Comparison of ENCODE assay signal across 33 mouse cellular contexts in genomic region chr2:50448117-50448516, GRCm38 (mm10).
"Had no signal": no experiment of that assay in that cellular context is flagged by ENCODE, and none has a peak within 500 bp of the region (broad histone marks: within the 10 kb centered on the region; RNA-seq: fewer than 3 reads in every experiment).

No protein-coding gene starts in this region.

- H3K36me3 ChIP-seq: limb, embryonic 10.5 days; limb, embryonic 12.5 days; limb, embryonic 13.5 days; limb, embryonic 15.5 days; liver, embryonic 12.5 days; liver, embryonic 13.5 days; liver, embryonic 15.5 days; lung, embryonic 15.5 days; midbrain, embryonic 10.5 days; midbrain, embryonic 12.5 days; midbrain, embryonic 13.5 days; midbrain, embryonic 15.5 days; neural tube, embryonic 12.5 days; neural tube, embryonic 13.5 days had no signal

- H3K9me3 ChIP-seq: limb, embryonic 10.5 days; limb, embryonic 12.5 days; limb, embryonic 15.5 days; liver, embryonic 12.5 days; liver, embryonic 13.5 days; liver, embryonic 15.5 days; lung, embryonic 15.5 days; midbrain, embryonic 10.5 days; midbrain, embryonic 12.5 days; midbrain, embryonic 13.5 days; midbrain, embryonic 15.5 days; neural tube, embryonic 12.5 days; neural tube, embryonic 13.5 days had no signal

- H3K27me3 ChIP-seq: limb, embryonic 12.5 days; limb, embryonic 13.5 days; limb, embryonic 15.5 days; liver, embryonic 12.5 days; liver, embryonic 13.5 days; liver, embryonic 15.5 days; lung, embryonic 15.5 days; megakaryocyte, embryonic 14.5 days; midbrain, embryonic 12.5 days; midbrain, embryonic 13.5 days; midbrain, embryonic 15.5 days; neural tube, embryonic 13.5 days had no signal

- H3K4me1 ChIP-seq: limb, embryonic 12.5 days; limb, embryonic 13.5 days; limb, embryonic 15.5 days; liver, embryonic 12.5 days; liver, embryonic 13.5 days; liver, embryonic 15.5 days; lung, embryonic 15.5 days; megakaryocyte, embryonic 14.5 days; midbrain, embryonic 10.5 days; midbrain, embryonic 12.5 days; midbrain, embryonic 15.5 days; neural tube, embryonic 12.5 days; neural tube, embryonic 13.5 days had no signal

- H3K4me3 ChIP-seq: limb, embryonic 10.5 days; limb, embryonic 12.5 days; limb, embryonic 13.5 days; limb, embryonic 15.5 days; liver, embryonic 12.5 days; liver, embryonic 13.5 days; liver, embryonic 15.5 days; lung, embryonic 15.5 days; megakaryocyte, embryonic 14.5 days; midbrain, embryonic 10.5 days; midbrain, embryonic 12.5 days; midbrain, embryonic 13.5 days; midbrain, embryonic 15.5 days; myocyte; neural tube, embryonic 12.5 days; neural tube, embryonic 13.5 days had no signal

- ATAC-seq: liver, embryonic 12.5 days; liver, postnatal 0 days; lung, postnatal 0 days; midbrain, embryonic 13.5 days; midbrain, embryonic 15.5 days; midbrain, embryonic 16.5 days had no signal

- H3K27ac ChIP-seq: limb, embryonic 10.5 days; limb, embryonic 12.5 days; limb, embryonic 13.5 days; limb, embryonic 15.5 days; liver, embryonic 12.5 days; liver, embryonic 13.5 days; liver, embryonic 14.5 days; liver, embryonic 15.5 days; lung, embryonic 15.5 days; macrophage; midbrain, embryonic 10.5 days; midbrain, embryonic 12.5 days; midbrain, embryonic 13.5 days; midbrain, embryonic 15.5 days; neural tube, embryonic 12.5 days; neural tube, embryonic 13.5 days had no signal

- DNase-seq: left cerebral cortex, postnatal 4 days; liver; liver, embryonic 13.5 days; liver, postnatal 0 days; lung, adult 18-20 months; lung, adult 2 months; lung, embryonic 14.5 days; lung, postnatal 10 days; lung, postnatal 14 days; lung, postnatal 36 days; lung, postnatal 4 days; midbrain, embryonic 14.5 days had no signal

- H3K4me2 ChIP-seq: limb, embryonic 12.5 days; limb, embryonic 13.5 days; limb, embryonic 15.5 days; liver, embryonic 11.5 days; liver, embryonic 12.5 days; liver, embryonic 13.5 days; liver, embryonic 15.5 days; lung, embryonic 14.5 days; lung, embryonic 15.5 days; midbrain, embryonic 11.5 days; midbrain, embryonic 12.5 days; midbrain, embryonic 13.5 days; midbrain, embryonic 15.5 days; neural tube, embryonic 12.5 days; neural tube, embryonic 13.5 days had no signal

- H3K9ac ChIP-seq: limb, embryonic 12.5 days; limb, embryonic 13.5 days; limb, embryonic 15.5 days; liver, embryonic 12.5 days; liver, embryonic 13.5 days; liver, embryonic 14.5 days; liver, embryonic 15.5 days; liver, postnatal 0 days; lung, embryonic 14.5 days; lung, embryonic 15.5 days; midbrain, embryonic 12.5 days; midbrain, embryonic 13.5 days; midbrain, embryonic 15.5 days; neural tube, embryonic 12.5 days; neural tube, embryonic 13.5 days had no signal
